Mouse (Mus musculus) embryonic facial prominence, embryonic 13.5 days (tissue): Measurements from ENCODE around the gene Smc3. TPM values are rescaled to one million over a fixed set of nuclear protein-coding genes. Genes with fewer than 3 reads are reported as not detected.
"Not testable (repeated sequence)": the region's sequence is repeated elsewhere in the genome, so short reads cannot be mapped to it uniquely, and the experiment has no call there.

Experiments
- ATAC-seq: fragments of 200-750 bp; cut with Nextera tagmentation; 2 replicates; pipeline ENCODE4 v1.8.0; 2017; ENCODE audit warnings: low read depth; ENCODE audit not compliant: insufficient number of reproducible peaks, insufficient read depth, low FRiP score, low TSS enrichment
- H3K27ac ChIP-seq: fragments of 300-500 bp; sonication (generic); 2 replicates; pipeline ENCODE4 v1.5.1; 2015; ENCODE audit warnings: moderate library complexity, mild to moderate bottlenecking, inconsistent platforms
- H3K27me3 ChIP-seq: fragments of 300-500 bp; sonication (generic); 2 replicates; pipeline ENCODE4 v1.6.1; 2015; ENCODE audit warnings: mild to moderate bottlenecking, inconsistent platforms
- H3K36me3 ChIP-seq: fragments of 300-500 bp; sonication (generic); 2 replicates; pipeline ENCODE4 v1.6.1; 2015; ENCODE audit warnings: mild to moderate bottlenecking, inconsistent platforms
- H3K4me1 ChIP-seq: fragments of 300-500 bp; sonication (generic); 2 replicates; pipeline ENCODE4 v1.6.1; 2015; ENCODE audit warnings: inconsistent platforms
- H3K4me2 ChIP-seq: fragments of 300-500 bp; sonication (generic); 2 replicates; pipeline ENCODE4 v1.6.1; 2015; ENCODE audit warnings: moderate library complexity, mild to moderate bottlenecking, inconsistent platforms
- H3K4me3 ChIP-seq: fragments of 300-500 bp; sonication (generic); 2 replicates; pipeline ENCODE4 v1.5.1; 2015; ENCODE audit warnings: mild to moderate bottlenecking, inconsistent platforms
- H3K9ac ChIP-seq: fragments of 300-500 bp; sonication (generic); 2 replicates; pipeline ENCODE4 v1.6.1; 2015; ENCODE audit warnings: mild to moderate bottlenecking, inconsistent platforms
- H3K9me3 ChIP-seq: fragments of 300-500 bp; sonication (generic); 2 replicates; pipeline ENCODE4 v1.6.1; 2016; ENCODE audit warnings: inconsistent platforms
- WGBS: fragments of 180-500 bp; shearing (Covaris S2); methylation state at CpG from one replicate; pipeline ENCODE4 v1.1.7; 2015; ENCODE audit warnings: mixed read lengths; 5-methylcytosine and 5-hydroxymethylcytosine counted together
- polyA plus RNA-seq: library from polyadenylated mRNA; unstranded; fragments of >200 nt; fragmentation: Nextera tagmentation; extraction: Ambion mirVana; gene quantifications from 2 replicates; pipeline ENCODE4 v1.2.1, GENCODE M21; 2015

Smc3 gene
- polyA plus RNA-seq, 1 experiment from 2014 or later = 87.2 TPM

DNA sequence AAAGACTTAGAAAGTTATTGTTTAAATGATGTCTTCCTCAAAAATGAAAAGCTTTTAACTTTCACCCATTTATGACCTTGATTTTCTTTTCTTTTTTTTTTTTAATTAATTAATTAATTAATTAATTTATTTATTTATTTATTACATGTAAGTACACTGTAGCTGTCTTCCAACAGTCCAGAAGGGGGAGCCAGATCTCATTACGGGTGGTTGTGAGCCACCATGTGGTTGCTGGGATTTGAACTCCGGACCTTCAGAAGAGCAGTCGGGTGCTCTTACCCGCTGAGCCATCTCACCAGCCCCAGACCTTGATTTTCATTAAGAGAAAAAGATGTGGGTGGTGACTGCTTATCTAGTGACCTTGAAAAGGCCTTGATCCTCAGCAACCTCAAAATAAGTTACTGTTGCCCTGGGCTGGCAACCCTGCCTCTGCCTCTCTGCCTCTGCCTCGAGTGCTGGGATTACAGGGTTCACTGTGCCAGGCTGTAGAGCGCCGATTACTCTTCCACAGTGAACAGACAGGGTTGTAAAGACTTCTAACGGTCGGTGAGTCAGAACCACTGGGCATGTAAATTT, 43.9 kb downstream of the Smc3 start:
- Histone ChIP-seq H3K36me3 (peaks cover 70% of the 10 kb centered on the region), H3K4me1 (peaks cover 4% of the 10 kb centered on the region)
- WGBS = 92% methylated on average over 9 of the region's 9 CpGs

DNA sequence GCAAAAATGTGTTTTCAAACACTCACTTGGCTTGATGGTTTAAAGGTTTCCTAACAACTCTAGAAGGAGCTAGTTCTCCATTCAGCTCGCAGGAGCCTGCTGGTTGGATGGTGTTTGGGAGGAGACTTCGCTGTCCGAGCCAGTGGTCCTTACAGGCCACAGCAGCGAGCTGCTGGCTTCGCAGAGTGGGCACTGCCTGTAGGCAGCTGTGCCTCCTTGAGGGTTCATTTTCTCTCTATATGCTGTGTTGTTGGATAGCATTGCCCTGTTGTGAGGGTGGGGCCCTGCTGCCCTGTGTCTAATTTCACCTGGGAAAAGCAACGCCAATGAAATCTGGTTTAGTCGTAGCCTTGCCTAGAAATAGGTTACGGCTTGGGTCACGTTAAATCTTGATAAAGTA, 47.1 kb downstream of the Smc3 start:
- H3K4me1 ChIP-seq = peaks cover 11% of the 10 kb centered on the region
- no peak overlapping the region for H3K27ac ChIP-seq
- H3K4me3 ChIP-seq = no peak overlapping the region
- no peak overlapping the region for H3K9ac ChIP-seq
- no peaks in the 10 kb centered on the region for H3K9me3 ChIP-seq
- peaks cover 45% of the 10 kb centered on the region for H3K36me3 ChIP-seq
- no peak overlapping the region for H3K4me2 ChIP-seq
- H3K27me3 ChIP-seq = no peaks in the 10 kb centered on the region
- 71% methylated on average over 9 of the region's 9 CpGs for WGBS
- no peak for ATAC-seq

More for the DNA sequence above, 43.9 kb downstream of the Smc3 start:
- no peak overlapping the region for H3K4me3 ChIP-seq
- H3K4me2 ChIP-seq = no peak overlapping the region
- H3K9ac ChIP-seq = no peak overlapping the region
- ATAC-seq = no peak
- no peaks in the 10 kb centered on the region for H3K9me3 ChIP-seq
- H3K27ac ChIP-seq = no peak overlapping the region
- no peaks in the 10 kb centered on the region for H3K27me3 ChIP-seq

DNA sequence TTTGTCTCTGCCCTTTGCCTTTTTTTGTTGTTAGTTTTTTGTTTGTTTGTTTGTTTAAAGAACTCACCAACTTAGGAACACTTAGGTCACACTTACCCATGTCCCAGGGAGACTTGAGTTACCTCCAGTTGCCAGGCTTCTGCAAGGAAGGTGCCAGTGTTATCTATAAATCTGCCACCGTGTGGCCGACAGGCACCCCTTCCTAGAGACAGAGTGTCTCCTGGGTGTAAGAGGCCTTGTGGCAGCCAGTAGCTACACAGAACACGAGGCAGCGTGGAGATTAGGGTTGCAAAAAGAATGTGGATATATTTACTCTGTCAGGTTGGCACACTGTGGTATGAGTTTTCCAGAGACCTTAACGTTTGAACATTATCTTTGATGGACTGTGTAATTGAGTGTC, 47.9 kb downstream of the Smc3 start:
- Histone ChIP-seq H3K27ac (no peak overlapping the region), H3K36me3 (peaks cover 41% of the 10 kb centered on the region), H3K9ac (no peak overlapping the region), H3K27me3 (no peaks in the 10 kb centered on the region), H3K4me3 (no peak overlapping the region), H3K4me2 (no peak overlapping the region), H3K4me1 (peaks cover 18% of the 10 kb centered on the region), H3K9me3 (no peaks in the 10 kb centered on the region)
- 47% methylated on average over 5 of the region's 5 CpGs for WGBS
- no peak for ATAC-seq

DNA sequence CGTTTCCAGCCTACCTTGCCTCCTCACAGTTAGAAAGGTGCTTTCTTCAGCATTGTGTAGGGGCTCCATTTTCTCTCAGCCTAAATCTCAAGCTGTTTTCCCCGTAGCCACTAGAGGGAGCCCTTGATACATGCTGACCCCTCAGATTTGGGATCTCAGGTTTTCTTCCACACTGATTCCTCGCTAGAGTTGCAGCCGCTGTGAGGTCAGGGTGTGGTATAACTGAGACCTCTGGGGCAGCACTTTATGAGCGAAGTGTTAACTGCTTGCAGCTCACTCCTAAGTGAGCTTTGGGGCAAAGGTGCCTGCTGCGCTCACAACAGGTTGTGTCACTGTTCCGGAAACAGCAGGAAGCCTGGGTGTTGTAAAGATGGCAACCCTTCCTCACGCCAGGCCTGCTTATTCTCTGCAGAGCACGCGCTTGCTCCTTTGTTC, 48.6 kb downstream of the Smc3 start:
- Histone ChIP-seq H3K9ac (no peak overlapping the region), H3K27ac (no peak overlapping the region), H3K36me3 (peaks cover 34% of the 10 kb centered on the region), H3K4me3 (no peak overlapping the region), H3K9me3 (no peaks in the 10 kb centered on the region), H3K27me3 (no peaks in the 10 kb centered on the region), H3K4me1 (peaks cover 24% of the 10 kb centered on the region), H3K4me2 (no peak overlapping the region)
- 48% methylated on average over 10 of the region's 10 CpGs for WGBS
- no peak for ATAC-seq

DNA sequence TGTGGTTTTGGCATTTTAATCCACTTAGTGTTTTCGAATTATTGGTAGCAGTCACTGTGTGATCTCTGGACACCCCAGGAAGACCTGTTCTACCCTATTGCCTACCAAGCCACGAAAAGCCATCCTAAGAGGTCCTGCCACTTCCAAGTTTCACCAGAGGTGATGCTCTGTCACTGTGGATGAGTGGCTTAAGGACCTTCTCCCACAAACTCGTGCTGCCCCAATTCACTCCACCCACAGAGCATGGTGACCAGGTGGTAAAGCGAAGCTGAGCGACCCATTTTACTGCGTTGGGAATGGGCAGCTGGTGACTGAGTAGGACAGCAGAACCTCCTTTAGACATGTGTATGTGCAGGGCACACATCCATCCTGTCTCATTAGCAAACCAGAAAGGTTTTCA, 49.2 kb downstream of the Smc3 start:
- H3K4me3 ChIP-seq = no peak overlapping the region
- H3K9me3 ChIP-seq = no peaks in the 10 kb centered on the region
- no peak overlapping the region for H3K4me2 ChIP-seq
- H3K27ac ChIP-seq = no peak overlapping the region
- no peak overlapping the region for H3K9ac ChIP-seq
- WGBS = 81% methylated on average over 6 of the region's 6 CpGs
- peaks cover 29% of the 10 kb centered on the region for H3K4me1 ChIP-seq
- peaks cover 31% of the 10 kb centered on the region for H3K36me3 ChIP-seq
- no peaks in the 10 kb centered on the region for H3K27me3 ChIP-seq
- ATAC-seq = no peak

DNA sequence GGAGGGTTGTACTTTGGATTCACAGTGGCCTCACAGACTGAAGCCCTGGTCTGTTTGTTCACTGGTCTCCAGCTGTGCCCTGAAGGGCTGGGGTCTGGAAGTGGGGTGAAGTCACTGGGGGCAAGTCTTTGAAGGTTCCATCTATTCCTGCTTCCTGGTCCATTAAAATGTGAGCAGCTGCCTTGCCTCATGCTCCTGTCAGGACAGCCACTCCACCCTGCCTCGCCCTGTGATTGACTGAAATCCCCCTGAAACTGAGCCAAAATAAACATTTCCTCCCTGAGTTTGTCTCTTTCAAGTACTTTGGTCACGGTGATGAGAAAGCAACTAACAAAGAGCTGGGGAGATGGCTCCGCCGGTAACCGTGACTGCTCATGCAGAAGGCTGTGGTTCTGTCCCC, 49.6 kb downstream of the Smc3 start:
- H3K4me2 ChIP-seq = no peak overlapping the region
- ATAC-seq = no peak
- 53% methylated on average over 5 of the region's 5 CpGs for WGBS
- no peak overlapping the region for H3K9ac ChIP-seq
- no peak overlapping the region for H3K27ac ChIP-seq
- H3K27me3 ChIP-seq = no peaks in the 10 kb centered on the region
- peaks cover 32% of the 10 kb centered on the region for H3K4me1 ChIP-seq
- H3K4me3 ChIP-seq = no peak overlapping the region
- H3K36me3 ChIP-seq = peaks cover 28% of the 10 kb centered on the region
- H3K9me3 ChIP-seq = no peaks in the 10 kb centered on the region

- no peak overlapping the region for H3K9ac ChIP-seq
- WGBS = 82% methylated on average over 7 of the region's 7 CpGs
- no peaks in the 10 kb centered on the region for H3K9me3 ChIP-seq
- no peak for ATAC-seq
- no peak overlapping the region for H3K4me2 ChIP-seq
- H3K4me3 ChIP-seq = no peak overlapping the region
- peaks cover 19% of the 10 kb centered on the region for H3K36me3 ChIP-seq
- no peak overlapping the region for H3K27ac ChIP-seq
- H3K27me3 ChIP-seq = no peaks in the 10 kb centered on the region
- H3K4me1 ChIP-seq = peaks cover 32% of the 10 kb centered on the region
Measured at GRCm38 (mm10) chr19:53650921-53651320, 50.7 kb downstream of the Smc3 start.

GRCm38 (mm10) chr19:53652267-53652666, 52.1 kb downstream of the Smc3 start:
- no peak overlapping the region for H3K27ac ChIP-seq
- no peak overlapping the region for H3K4me2 ChIP-seq
- no peaks in the 10 kb centered on the region for H3K27me3 ChIP-seq
- 58% methylated on average over 9 of the region's 9 CpGs for WGBS
- no peak for ATAC-seq
- no peaks in the 10 kb centered on the region for H3K9me3 ChIP-seq
- no peak overlapping the region for H3K4me3 ChIP-seq
- peaks cover 6% of the 10 kb centered on the region; the same call in 1 of the 2 replicates for H3K36me3 ChIP-seq
- H3K4me1 ChIP-seq = peaks cover 32% of the 10 kb centered on the region
- no peak overlapping the region for H3K9ac ChIP-seq

- Histone ChIP-seq H3K27me3 (no peaks in the 10 kb centered on the region), H3K4me3 (no peak overlapping the region), H3K36me3 (peaks cover 4% of the 10 kb centered on the region; the same call in 1 of the 2 replicates), H3K27ac (0 out of 2 replicates have a peak overlapping the region, but pooled peaks have one; percentile 7), H3K4me1 (peaks cover 31% of the 10 kb centered on the region), H3K4me2 (no peak overlapping the region), H3K9me3 (no peaks in the 10 kb centered on the region), H3K9ac (no peak overlapping the region)
- 61% methylated on average over 20 of the region's 20 CpGs for WGBS
- ATAC-seq = peak; percentile 60; the same call in 1 of the 2 replicates
Measured at GRCm38 (mm10) chr19:53653624-53654467, 53.6 kb downstream of the Smc3 start.

GRCm38 (mm10) chr19:53656443-53656842, 56.2 kb downstream of the Smc3 start:
- peaks cover 22% of the 10 kb centered on the region for H3K4me1 ChIP-seq
- not testable (repeated sequence) for H3K9me3 ChIP-seq, H3K36me3 ChIP-seq, H3K27ac ChIP-seq, ATAC-seq, H3K4me3 ChIP-seq, H3K9ac ChIP-seq, H3K27me3 ChIP-seq, H3K4me2 ChIP-seq
- WGBS = 89% methylated on average over 11 of the region's 11 CpGs

- no peak overlapping the region for H3K4me3 ChIP-seq
- WGBS = 82% methylated on average over 5 of the region's 5 CpGs
Measured at GRCm38 (mm10) chr19:53657437-53657836, 57.2 kb downstream of the Smc3 start.

More at GRCm38 (mm10) chr19:53657437-53657836, 57.2 kb downstream of the Smc3 start:
- Histone ChIP-seq H3K27ac (no peak overlapping the region), H3K4me1 (peaks cover 24% of the 10 kb centered on the region), H3K36me3 (no peaks in the 10 kb centered on the region), H3K9me3 (no peaks in the 10 kb centered on the region), H3K9ac (no peak overlapping the region), H3K27me3 (no peaks in the 10 kb centered on the region), H3K4me2 (no peak overlapping the region)
- no peak for ATAC-seq
